Mouse (Mus musculus) cerebral cortex, adult 2 months (tissue): ENCODE results near the gene Macrod2.

Experiments used
- WGBS: fragments of 180-500 bp; shearing (Covaris S2); methylation state at CpG from one replicate; pipeline ENCODE4 v1.1.7; 2018; 5-methylcytosine and 5-hydroxymethylcytosine counted together

The Macrod2 gene

GRCm38 (mm10) chr2:142437606-142438461, 2042.7 kb downstream of the Macrod2 start:
- 58% methylated on average over 6 of the region's 6 CpGs for WGBS
